Mouse (Mus musculus) bone marrow, adult 2 months (tissue): Measurements from ENCODE around the gene Ip6k1.

Source experiments
- CTCF ChIP-seq: fragments of 200-500 bp; IDR thresholded peaks from 2 replicates; pipeline ENCODE4 v1.5.1; 2011; ENCODE audit warnings: low read length, control low read depth; ENCODE audit not compliant: control insufficient read depth, insufficient read depth
- POLR2A ChIP-seq: fragments of 200-500 bp; IDR thresholded peaks from 2 replicates; pipeline ENCODE4 v1.6.1; 2011; ENCODE audit warnings: low read depth, mild to moderate bottlenecking, control low read depth, low read length, borderline replicate concordance; ENCODE audit not compliant: control insufficient read depth

DNA sequence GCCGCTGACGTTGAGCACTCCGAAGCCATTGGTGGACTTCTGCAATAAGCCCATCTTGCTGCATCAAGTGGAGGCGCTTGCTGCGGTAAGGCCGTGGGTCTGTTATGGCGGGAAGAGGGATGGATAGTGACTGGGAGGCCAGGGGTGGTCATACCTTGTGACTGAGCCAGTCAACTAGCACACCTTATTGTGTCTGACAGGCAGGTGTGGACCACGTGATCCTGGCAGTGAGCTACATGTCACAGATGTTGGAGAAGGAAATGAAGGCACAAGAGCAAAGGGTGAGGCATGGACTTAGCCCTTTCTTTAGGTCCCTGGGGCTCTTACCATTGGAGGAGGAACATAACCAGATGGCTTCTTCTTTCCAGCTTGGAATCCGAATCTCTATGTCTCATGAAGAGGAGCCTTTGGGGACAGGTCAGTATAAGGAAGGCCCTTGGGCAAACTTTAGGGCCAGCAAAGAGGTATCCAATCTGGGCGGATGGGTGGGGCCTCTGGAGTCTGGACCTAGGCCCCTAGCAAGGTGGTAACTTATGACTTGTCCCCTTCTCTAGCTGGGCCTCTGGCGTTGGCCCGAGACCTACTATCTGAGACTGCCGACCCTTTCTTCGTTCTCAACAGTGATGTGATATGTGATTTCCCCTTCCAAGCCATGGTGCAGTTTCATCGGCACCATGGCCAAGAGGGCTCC lies 47.4 kb downstream of the Ip6k1 start:
- no peak for TF ChIP-seq CTCF
- TF ChIP-seq POLR2A: no peak
